Mouse (Mus musculus) 416B (cell line): ENCODE results near the gene Scgb1b15.
"Not testable (repeated sequence)": the region's sequence is repeated elsewhere in the genome, so short reads cannot be mapped to it uniquely, and the experiment has no call there.

Experiments
- DNase-seq: peaks from one replicate; pipeline ENCODE4 v3.0.0; 2011; ENCODE audit warnings: low read depth

Gene Scgb1b15

GRCm38 (mm10) chr7:32836254-32836653 is at the start of gene Scgb1b15:
TSS of gene Scgb1b15 (plus strand) at chr7:32836554.
- not testable (repeated sequence) for DNase-seq

GRCm38 (mm10) chr7:32829562-32829961 is 6.8 kb upstream of the Scgb1b15 start, which contains the start of gene Scgb2b15:
TSS of gene Scgb2b15 (minus strand) at chr7:32829662.
- not testable (repeated sequence) for DNase-seq
